Comparison of ENCODE assay signal across 24 mouse cellular contexts in genomic region chr1:69641986-69642385, GRCm38 (mm10).
"Had no signal": no experiment of that assay in that cellular context is flagged by ENCODE, and none has a peak within 500 bp of the region (broad histone marks: within the 10 kb centered on the region; RNA-seq: fewer than 3 reads in every experiment).

No protein-coding gene starts in this region.

- DNase-seq: heart, adult 18-20 months; heart, postnatal 10 days; heart, postnatal 4 days; kidney, adult 18-20 months; kidney, adult 8-10 months; kidney, postnatal 10 days; kidney, postnatal 25 days; kidney, postnatal 4 days; left cerebral cortex, postnatal 4 days had no signal

- H3K4me2 ChIP-seq: heart, embryonic 12.5 days; hindbrain, embryonic 12.5 days; hindbrain, embryonic 14.5 days; intestine, embryonic 15.5 days; limb, embryonic 13.5 days; limb, embryonic 15.5 days; liver, embryonic 12.5 days had no signal

- H3K27me3 ChIP-seq: heart, embryonic 12.5 days; hindbrain, embryonic 12.5 days; intestine, embryonic 15.5 days; limb, embryonic 13.5 days; limb, embryonic 15.5 days; liver, embryonic 12.5 days had no signal

- H3K9me3 ChIP-seq: heart, embryonic 10.5 days; heart, embryonic 12.5 days; hindbrain, embryonic 10.5 days; hindbrain, embryonic 12.5 days; intestine, embryonic 15.5 days; limb, embryonic 13.5 days; limb, embryonic 15.5 days; liver, embryonic 12.5 days had no signal

- H3K27ac ChIP-seq: heart, embryonic 10.5 days; hindbrain, embryonic 10.5 days; hindbrain, embryonic 12.5 days; hindbrain, embryonic 14.5 days; intestine, embryonic 15.5 days; layer of hippocampus, adult 2 months; left cerebral cortex, adult 2 months; limb, embryonic 13.5 days; limb, embryonic 15.5 days; liver, embryonic 12.5 days; liver, embryonic 14.5 days had no signal

- H3K36me3 ChIP-seq: heart, embryonic 10.5 days; heart, embryonic 12.5 days; hindbrain, embryonic 10.5 days; hindbrain, embryonic 12.5 days; intestine, embryonic 15.5 days; limb, embryonic 13.5 days; limb, embryonic 15.5 days; liver, embryonic 12.5 days had no signal

- H3K9ac ChIP-seq: heart, embryonic 12.5 days; hindbrain, embryonic 12.5 days; hindbrain, embryonic 14.5 days; intestine, embryonic 15.5 days; limb, embryonic 13.5 days; limb, embryonic 15.5 days; liver, embryonic 12.5 days; liver, embryonic 14.5 days had no signal

- H3K4me3 ChIP-seq: heart, embryonic 10.5 days; heart, embryonic 12.5 days; hindbrain, embryonic 10.5 days; hindbrain, embryonic 12.5 days; intestine, embryonic 15.5 days; layer of hippocampus, adult 2 months; left cerebral cortex, adult 2 months; limb, embryonic 13.5 days; limb, embryonic 15.5 days; liver, embryonic 12.5 days had no signal

- ATAC-seq: hindbrain, embryonic 16.5 days; inflammation-experienced regulatory T-cells, adult 6 months; intestine, embryonic 15.5 days; intestine, postnatal 0 days; liver, embryonic 12.5 days had no signal

- H3K4me1 ChIP-seq: heart, embryonic 10.5 days; hindbrain, embryonic 10.5 days; hindbrain, embryonic 12.5 days; intestine, embryonic 15.5 days; limb, embryonic 13.5 days; limb, embryonic 15.5 days; liver, embryonic 12.5 days had no signal
